Mouse (Mus musculus): ENCODE measurements around the gene Figla. TPM values are rescaled to one million over a fixed set of nuclear protein-coding genes. Genes with fewer than 3 reads are reported as not detected.
A peak's percentile ranks its signal among the peaks of the same experiment; 100 is the strongest.

Gene Figla
- polyA plus RNA-seq, 1 experiment from 2014 or later, result not detected

GRCm38 (mm10) chr6:86058475-86058874 is 42.5 kb downstream of the Figla start:
- Histone ChIP-seq H3K27ac (ENCODE audit: low read depth, low read length) (peak overlapping the region; percentile 89; the same call in 1 of the 2 replicates), H3K4me3 (ENCODE audit: low read depth, low read length) (no peak overlapping the region), H3K27me3 (replicated peaks; ENCODE audit: control insufficient read depth, insufficient read depth, low read length) (no peaks in the 10 kb centered on the region), H3K36me3 (ENCODE audit: control insufficient read depth, insufficient read depth, low read length) (no peaks in the 10 kb centered on the region), H3K4me1 (ENCODE audit: control insufficient read depth, insufficient read depth, low read length) (peaks cover 46% of the 10 kb centered on the region), H3K9me3 (replicated peaks; ENCODE audit: control insufficient read depth, low read length) (no peaks in the 10 kb centered on the region), H3K4me2 (ENCODE audit: low read length) (no peak overlapping the region), H3K9ac (ENCODE audit: low read length) (no peak overlapping the region)
- DNase-seq (ENCODE audit: low spot score) (peak; percentile 85), ATAC-seq (peak; percentile 43; the same call in 1 of the 2 replicates)
- WGBS, result 3% methylated on average over 1 of the region's 1 CpGs

GRCm38 (mm10) chr6:86059151-86059853 is 43.3 kb downstream of the Figla start:
- 21% methylated on average over 7 of the region's 7 CpGs for WGBS
- Histone ChIP-seq H3K9me3 (replicated peaks; ENCODE audit: control insufficient read depth, low read length) (no peaks in the 10 kb centered on the region), H3K27me3 (replicated peaks; ENCODE audit: control insufficient read depth, insufficient read depth, low read length) (no peaks in the 10 kb centered on the region), H3K4me2 (ENCODE audit: low read length) (peak overlapping the region; percentile 26), H3K4me3 (ENCODE audit: low read depth, low read length) (no peak overlapping the region), H3K36me3 (ENCODE audit: control insufficient read depth, insufficient read depth, low read length) (no peaks in the 10 kb centered on the region), H3K27ac (ENCODE audit: low read depth, low read length) (peak overlapping the region; percentile 89), H3K4me1 (ENCODE audit: control insufficient read depth, insufficient read depth, low read length) (peaks cover 51% of the 10 kb centered on the region), H3K9ac (ENCODE audit: low read length) (peak overlapping the region; percentile 9; the same call in 1 of the 2 replicates)
- DNase-seq (ENCODE audit: low spot score), result peak; percentile 70
- peak; percentile 79 for ATAC-seq

- H3K9ac ChIP-seq (ENCODE audit: low read length), result no peak overlapping the region
- WGBS, result 94% methylated on average over 3 of the region's 3 CpGs
- H3K27me3 ChIP-seq (replicated peaks; ENCODE audit: control insufficient read depth, insufficient read depth, low read length), result no peaks in the 10 kb centered on the region
- DNase-seq (ENCODE audit: low spot score) (no peak), ATAC-seq (no peak)
- H3K27ac ChIP-seq (ENCODE audit: low read depth, low read length), result peak overlapping the region; percentile 89; the same call in 1 of the 2 replicates
- no peaks in the 10 kb centered on the region for H3K9me3 ChIP-seq (replicated peaks; ENCODE audit: control insufficient read depth, low read length)
- H3K36me3 ChIP-seq (ENCODE audit: control insufficient read depth, insufficient read depth, low read length), result no peaks in the 10 kb centered on the region
- no peak overlapping the region for H3K4me3 ChIP-seq (ENCODE audit: low read depth, low read length)
- H3K4me1 ChIP-seq (ENCODE audit: control insufficient read depth, insufficient read depth, low read length), result peaks cover 58% of the 10 kb centered on the region
- no peak overlapping the region for H3K4me2 ChIP-seq (ENCODE audit: low read length)
Measured at GRCm38 (mm10) chr6:86060170-86060569, 44.2 kb downstream of the Figla start.

- Histone ChIP-seq H3K9ac (ENCODE audit: low read length) (no peak overlapping the region), H3K27me3 (replicated peaks; ENCODE audit: control insufficient read depth, insufficient read depth, low read length) (no peaks in the 10 kb centered on the region), H3K27ac (ENCODE audit: low read depth, low read length) (peak overlapping the region; percentile 94), H3K36me3 (ENCODE audit: control insufficient read depth, insufficient read depth, low read length) (no peaks in the 10 kb centered on the region), H3K4me1 (ENCODE audit: control insufficient read depth, insufficient read depth, low read length) (peaks cover 78% of the 10 kb centered on the region), H3K4me2 (ENCODE audit: low read length) (no peak overlapping the region), H3K9me3 (replicated peaks; ENCODE audit: control insufficient read depth, low read length) (no peaks in the 10 kb centered on the region), H3K4me3 (ENCODE audit: low read depth, low read length) (no peak overlapping the region)
- ATAC-seq, result no peak
- no peak for DNase-seq (ENCODE audit: low spot score)
- WGBS, result 63% methylated on average over 5 of the region's 5 CpGs
Measured at GRCm38 (mm10) chr6:86062226-86062625, 46.3 kb downstream of the Figla start.

- Histone ChIP-seq H3K27ac (ENCODE audit: low read depth, low read length) (peak overlapping the region; percentile 94), H3K4me2 (ENCODE audit: low read length) (no peak overlapping the region), H3K4me1 (ENCODE audit: control insufficient read depth, insufficient read depth, low read length) (peaks cover 75% of the 10 kb centered on the region), H3K36me3 (ENCODE audit: control insufficient read depth, insufficient read depth, low read length) (no peaks in the 10 kb centered on the region), H3K9ac (ENCODE audit: low read length) (no peak overlapping the region; the same call in 1 of the 2 replicates), H3K4me3 (ENCODE audit: low read depth, low read length) (no peak overlapping the region), H3K9me3 (replicated peaks; ENCODE audit: control insufficient read depth, low read length) (no peaks in the 10 kb centered on the region), H3K27me3 (replicated peaks; ENCODE audit: control insufficient read depth, insufficient read depth, low read length) (no peaks in the 10 kb centered on the region)
- DNase-seq (ENCODE audit: low spot score) (peak; percentile 56), ATAC-seq (no peak)
- 64% methylated on average over 2 of the region's 2 CpGs for WGBS
Measured at GRCm38 (mm10) chr6:86062684-86063083, 46.7 kb downstream of the Figla start.

- H3K36me3 ChIP-seq (ENCODE audit: control insufficient read depth, insufficient read depth, low read length), result no peaks in the 10 kb centered on the region
- no peaks in the 10 kb centered on the region for H3K27me3 ChIP-seq (replicated peaks; ENCODE audit: control insufficient read depth, insufficient read depth, low read length)
- peak overlapping the region; percentile 27; the same call in 1 of the 2 replicates for H3K4me2 ChIP-seq (ENCODE audit: low read length)
- DNase-seq (ENCODE audit: low spot score) (peak; percentile 94), ATAC-seq (peak; percentile 82)
- 20% methylated on average over 6 of the region's 6 CpGs for WGBS
- H3K9ac ChIP-seq (ENCODE audit: low read length), result peak overlapping the region; percentile 32
- no peaks in the 10 kb centered on the region for H3K9me3 ChIP-seq (replicated peaks; ENCODE audit: control insufficient read depth, low read length)
- peaks cover 74% of the 10 kb centered on the region for H3K4me1 ChIP-seq (ENCODE audit: control insufficient read depth, insufficient read depth, low read length)
- H3K4me3 ChIP-seq (ENCODE audit: low read depth, low read length), result no peak overlapping the region
- peak overlapping the region; percentile 94 for H3K27ac ChIP-seq (ENCODE audit: low read depth, low read length)
Measured at GRCm38 (mm10) chr6:86064318-86065016, 48.5 kb downstream of the Figla start.

- WGBS, result 79% methylated on average over 6 of the region's 6 CpGs
- Histone ChIP-seq H3K9ac (ENCODE audit: low read length) (no peak overlapping the region), H3K27me3 (replicated peaks; ENCODE audit: control insufficient read depth, insufficient read depth, low read length) (no peaks in the 10 kb centered on the region), H3K27ac (ENCODE audit: low read depth, low read length) (peak overlapping the region; percentile 44; the same call in 1 of the 2 replicates), H3K4me1 (ENCODE audit: control insufficient read depth, insufficient read depth, low read length) (peaks cover 70% of the 10 kb centered on the region), H3K4me2 (ENCODE audit: low read length) (no peak overlapping the region), H3K9me3 (replicated peaks; ENCODE audit: control insufficient read depth, low read length) (no peaks in the 10 kb centered on the region), H3K36me3 (ENCODE audit: control insufficient read depth, insufficient read depth, low read length) (no peaks in the 10 kb centered on the region), H3K4me3 (ENCODE audit: low read depth, low read length) (no peak overlapping the region)
- DNase-seq (ENCODE audit: low spot score), result no peak
- ATAC-seq, result no peak
Measured at GRCm38 (mm10) chr6:86066727-86067126, 50.8 kb downstream of the Figla start.

- 49% methylated on average over 5 of the region's 5 CpGs for WGBS
- Histone ChIP-seq H3K9me3 (replicated peaks; ENCODE audit: control insufficient read depth, low read length) (no peaks in the 10 kb centered on the region), H3K4me2 (ENCODE audit: low read length) (no peak overlapping the region), H3K36me3 (ENCODE audit: control insufficient read depth, insufficient read depth, low read length) (no peaks in the 10 kb centered on the region), H3K27me3 (replicated peaks; ENCODE audit: control insufficient read depth, insufficient read depth, low read length) (no peaks in the 10 kb centered on the region), H3K9ac (ENCODE audit: low read length) (no peak overlapping the region), H3K4me1 (ENCODE audit: control insufficient read depth, insufficient read depth, low read length) (peaks cover 66% of the 10 kb centered on the region), H3K27ac (ENCODE audit: low read depth, low read length) (peak overlapping the region; percentile 44; the same call in 1 of the 2 replicates), H3K4me3 (ENCODE audit: low read depth, low read length) (no peak overlapping the region)
- no peak for DNase-seq (ENCODE audit: low spot score)
- ATAC-seq, result no peak
Measured at GRCm38 (mm10) chr6:86067145-86067544, 51.2 kb downstream of the Figla start.

- no peaks in the 10 kb centered on the region for H3K36me3 ChIP-seq (ENCODE audit: control insufficient read depth, insufficient read depth, low read length)
- H3K4me1 ChIP-seq (ENCODE audit: control insufficient read depth, insufficient read depth, low read length), result peaks cover 47% of the 10 kb centered on the region
- ATAC-seq (peak; percentile 36; the same call in 1 of the 2 replicates), DNase-seq (ENCODE audit: low spot score) (peak; percentile 72)
- WGBS, result 57% methylated on average over 5 of the region's 5 CpGs
- H3K4me3 ChIP-seq (ENCODE audit: low read depth, low read length), result no peak overlapping the region
- H3K27ac ChIP-seq (ENCODE audit: low read depth, low read length), result peak overlapping the region; percentile 68
- no peak overlapping the region for H3K9ac ChIP-seq (ENCODE audit: low read length)
- H3K27me3 ChIP-seq (replicated peaks; ENCODE audit: control insufficient read depth, insufficient read depth, low read length), result no peaks in the 10 kb centered on the region
- H3K4me2 ChIP-seq (ENCODE audit: low read length), result no peak overlapping the region
- no peaks in the 10 kb centered on the region for H3K9me3 ChIP-seq (replicated peaks; ENCODE audit: control insufficient read depth, low read length)
Measured at GRCm38 (mm10) chr6:86069009-86069408, 53.0 kb downstream of the Figla start.
